Mouse (Mus musculus) intestine, embryonic 16.5 days (tissue): ENCODE measurements around the gene Ceacam1. TPM values are rescaled to one million over a fixed set of nuclear protein-coding genes. Genes with fewer than 3 reads are reported as not detected.

ENCODE experiments used
- ATAC-seq: fragments of 200-750 bp; cut with Nextera tagmentation; 2 replicates; pipeline ENCODE4 v1.8.0; 2017; ENCODE audit warnings: moderate TSS enrichment, moderate library complexity
- H3K27ac ChIP-seq: fragments of 300-500 bp; sonication (generic); 2 replicates; pipeline ENCODE4 v1.5.1; 2014; ENCODE audit warnings: mild to moderate bottlenecking, low read length
- H3K27me3 ChIP-seq: fragments of 300-500 bp; sonication (generic); replicated peaks from 2 replicates; pipeline ENCODE4 v1.6.1; 2014; ENCODE audit warnings: low read length, control low read depth, mixed read lengths; ENCODE audit not compliant: control insufficient read depth, insufficient read depth
- H3K36me3 ChIP-seq: fragments of 300-500 bp; sonication (generic); 2 replicates; pipeline ENCODE4 v1.6.1; 2014; ENCODE audit warnings: low read length, control low read depth; ENCODE audit not compliant: control insufficient read depth, insufficient read depth
- H3K4me1 ChIP-seq: fragments of 300-500 bp; sonication (generic); 2 replicates; pipeline ENCODE4 v1.6.1; 2014; ENCODE audit warnings: low read length, control low read depth, mixed read lengths; ENCODE audit not compliant: control insufficient read depth, insufficient read depth
- H3K4me2 ChIP-seq: fragments of 300-500 bp; sonication (generic); 2 replicates; pipeline ENCODE4 v1.6.1; 2014; ENCODE audit warnings: low read depth, low read length, control low read depth
- H3K4me3 ChIP-seq: fragments of 300-500 bp; sonication (generic); 2 replicates; pipeline ENCODE4 v1.5.1; 2014; ENCODE audit warnings: mild to moderate bottlenecking, low read length
- H3K9ac ChIP-seq: fragments of 300-500 bp; sonication (generic); 2 replicates; pipeline ENCODE4 v1.6.1; 2014; ENCODE audit warnings: low read depth, low read length
- H3K9me3 ChIP-seq: fragments of 300-500 bp; sonication (generic); 2 replicates; pipeline ENCODE4 v1.6.1; 2016; ENCODE audit warnings: low read length, control low read depth; ENCODE audit not compliant: control insufficient read depth
- WGBS: fragments of 180-500 bp; shearing (Covaris S2); extraction: QIAGEN DNeasy Blood & Tissue Kit; methylation state at CpG from one replicate; pipeline ENCODE4 v1.1.7; 2014; 5-methylcytosine and 5-hydroxymethylcytosine counted together
- polyA plus RNA-seq: library from polyadenylated mRNA; unstranded; fragments of >200 nt; fragmentation: Nextera tagmentation; extraction: Ambion mirVana; gene quantifications from 2 replicates; pipeline ENCODE4 v1.2.1, GENCODE M21; 2015

Ceacam1 gene
- polyA plus RNA-seq, 1 experiment from 2014 or later: 46.7 TPM

GRCm38 (mm10) chr7:25419943-25420342 lies 57.5 kb downstream of the Ceacam1 start:
- WGBS: 65% methylated on average over 4 of the region's 4 CpGs
- Histone ChIP-seq H3K9me3 (no peaks in the 10 kb centered on the region), H3K27ac (no peak overlapping the region), H3K4me1 (no peaks in the 10 kb centered on the region), H3K27me3 (no peaks in the 10 kb centered on the region), H3K9ac (no peak overlapping the region), H3K36me3 (no peaks in the 10 kb centered on the region), H3K4me2 (no peak overlapping the region), H3K4me3 (no peak overlapping the region)
- ATAC-seq: no peak

GRCm38 (mm10) chr7:25419536-25419935 lies 57.9 kb downstream of the Ceacam1 start:
- no peaks in the 10 kb centered on the region for H3K9me3 ChIP-seq
- WGBS: 76% methylated on average over 8 of the region's 8 CpGs
- no peak for ATAC-seq
- no peaks in the 10 kb centered on the region for H3K36me3 ChIP-seq
- H3K4me1 ChIP-seq: no peaks in the 10 kb centered on the region
- no peak overlapping the region for H3K27ac ChIP-seq
- no peak overlapping the region for H3K4me3 ChIP-seq
- H3K4me2 ChIP-seq: no peak overlapping the region
- no peaks in the 10 kb centered on the region for H3K27me3 ChIP-seq
- no peak overlapping the region for H3K9ac ChIP-seq

- Histone ChIP-seq H3K36me3 (no peaks in the 10 kb centered on the region), H3K27ac (no peak overlapping the region), H3K27me3 (no peaks in the 10 kb centered on the region), H3K9me3 (no peaks in the 10 kb centered on the region), H3K9ac (no peak overlapping the region), H3K4me2 (no peak overlapping the region), H3K4me1 (no peaks in the 10 kb centered on the region), H3K4me3 (no peak overlapping the region)
- WGBS: 89% methylated on average over 1 of the region's 1 CpGs
- ATAC-seq: no peak
Measured at GRCm38 (mm10) chr7:25417597-25417996, 59.8 kb downstream of the Ceacam1 start.

- 41% methylated on average over 7 of the region's 7 CpGs for WGBS
- H3K9me3 ChIP-seq: no peaks in the 10 kb centered on the region
- ATAC-seq: no peak
Measured at GRCm38 (mm10) chr7:25412833-25413441, 64.5 kb downstream of the Ceacam1 start, which contains the start of gene Cxcl17. Gene Cxcl17 (minus strand): TSS chr7:25412886.

GRCm38 (mm10) chr7:25411861-25412260 lies 65.5 kb downstream of the Ceacam1 start:
- WGBS: 72% methylated on average over 3 of the region's 3 CpGs
- no peak overlapping the region for H3K9ac ChIP-seq
- H3K27me3 ChIP-seq: no peaks in the 10 kb centered on the region
- no peak overlapping the region for H3K4me2 ChIP-seq
- H3K36me3 ChIP-seq: no peaks in the 10 kb centered on the region
- H3K9me3 ChIP-seq: no peaks in the 10 kb centered on the region
- no peak for ATAC-seq
- no peak overlapping the region for H3K27ac ChIP-seq
- H3K4me1 ChIP-seq: no peaks in the 10 kb centered on the region
- H3K4me3 ChIP-seq: no peak overlapping the region

More at GRCm38 (mm10) chr7:25412833-25413441, 64.5 kb downstream of the Ceacam1 start, which contains the start of gene Cxcl17:
- no peaks in the 10 kb centered on the region for H3K36me3 ChIP-seq
- no peak within 1 kb of the TSS for H3K27ac ChIP-seq
- no peak within 1 kb of the TSS for H3K4me3 ChIP-seq
- no peaks in the 10 kb centered on the region for H3K27me3 ChIP-seq
- no peaks in the 10 kb centered on the region for H3K4me1 ChIP-seq
- no peak within 1 kb of the TSS for H3K9ac ChIP-seq
- H3K4me2 ChIP-seq: no peak within 1 kb of the TSS

Other genes with a start within 250 kb of the Ceacam1 start
- gene Gsk3a, start 239.8 kb downstream of the Ceacam1 start, polyA plus RNA-seq: 4.0 and 5.9 TPM in 2 replicates
- gene Erf, start 226.8 kb downstream of the Ceacam1 start, polyA plus RNA-seq: 6.6 and 7.9 TPM in 2 replicates
- 17.3 and 19.9 TPM in 2 replicates for gene Cic, start 209.9 kb downstream of the Ceacam1 start, polyA plus RNA-seq
- 175 and 180 TPM in 2 replicates for gene Pafah1b3, start 179.6 kb downstream of the Ceacam1 start, polyA plus RNA-seq
- 0.56 and 0.93 TPM in 2 replicates for gene Prr19, start 176.2 kb downstream of the Ceacam1 start, polyA plus RNA-seq
- gene Tmem145, start 171.5 kb downstream of the Ceacam1 start, polyA plus RNA-seq: 0.61 and 1.1 TPM in 2 replicates
- 6.8 and 7.1 TPM in 2 replicates for gene Megf8, start 160.4 kb downstream of the Ceacam1 start, polyA plus RNA-seq
- gene Cnfn, start 107.9 kb downstream of the Ceacam1 start, polyA plus RNA-seq: 0.69 and 1.1 TPM in 2 replicates
- gene Lipe, start 78.9 kb downstream of the Ceacam1 start, polyA plus RNA-seq: 9.1 and 11.8 TPM in 2 replicates
- 0.18 and 0.43 TPM in 2 replicates for gene Cxcl17, start 64.7 kb downstream of the Ceacam1 start, polyA plus RNA-seq
- gene Ceacam2, start 62.3 kb upstream of the Ceacam1 start, polyA plus RNA-seq: not detected in 2 replicates
- gene Erich4, start 138.3 kb upstream of the Ceacam1 start, polyA plus RNA-seq: 31.8 and 43.6 TPM in 2 replicates
- gene Dmac2, start 141.8 kb upstream of the Ceacam1 start, polyA plus RNA-seq: 41.8 and 43.4 TPM in 2 replicates
- gene B3gnt8, start 149.1 kb upstream of the Ceacam1 start, polyA plus RNA-seq: 6.8 and 7.5 TPM in 2 replicates
- 49.3 and 50.9 TPM in 2 replicates for gene Bckdha, start 181.4 kb upstream of the Ceacam1 start, polyA plus RNA-seq
- gene Exosc5, start 181.6 kb upstream of the Ceacam1 start, polyA plus RNA-seq: 82.6 and 87.2 TPM in 2 replicates
- gene Tmem91, start 197.6 kb upstream of the Ceacam1 start, polyA plus RNA-seq: 1.6 and 2.1 TPM in 2 replicates
- 21.4 and 22.5 TPM in 2 replicates for gene B9d2, start 203.2 kb upstream of the Ceacam1 start, polyA plus RNA-seq
- gene Tgfb1, start 209.4 kb upstream of the Ceacam1 start, polyA plus RNA-seq: 1.4 and 1.8 TPM in 2 replicates
- gene Ccdc97, start 241.5 kb upstream of the Ceacam1 start, polyA plus RNA-seq: 21.6 and 22.0 TPM in 2 replicates